Mouse (Mus musculus): ENCODE data around the gene Rwdd2b. TPM values are rescaled to one million over a fixed set of nuclear protein-coding genes. Genes with fewer than 3 reads are reported as not detected.
A peak's percentile ranks its signal among the peaks of the same experiment; 100 is the strongest.

Gene Rwdd2b
- 9.3 and 9.4 TPM in 2 replicates for polyA plus RNA-seq (2014; fragmentation: Nextera tagmentation; extraction: Ambion mirVana)

DNA sequence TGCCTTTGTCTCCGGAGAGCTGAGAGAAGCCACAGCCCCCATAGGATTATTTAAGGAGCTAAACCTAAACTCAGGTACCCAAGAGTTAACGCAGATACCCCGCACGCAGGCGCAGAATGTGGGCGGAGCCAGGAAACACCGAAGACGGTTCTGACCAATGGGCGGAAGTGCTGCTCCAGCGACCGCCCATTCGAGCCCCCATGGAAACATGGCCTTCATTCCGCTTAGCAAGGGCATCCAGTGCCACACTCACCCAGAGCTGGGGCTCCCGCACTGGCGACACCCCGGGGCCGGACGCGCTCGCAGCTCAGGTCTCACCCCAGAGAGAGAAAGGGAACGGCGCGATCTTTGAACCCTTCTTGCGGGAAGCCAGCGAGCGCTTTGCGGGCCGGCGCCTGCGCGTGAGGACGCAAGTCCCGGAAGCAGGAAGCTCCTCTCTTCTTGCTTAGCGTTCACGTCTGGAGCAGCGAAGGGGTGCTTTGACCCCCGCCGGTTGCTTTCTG lies at the start of gene Rwdd2b:
Gene Rwdd2b, minus strand, starts transcription at position 390 of the 503 bp plus-strand sequence.
- Histone ChIP-seq H3K4me1 (ENCODE audit: control insufficient read depth, insufficient read depth, low read length) (no peaks in the 10 kb centered on the region), H3K9me3 (ENCODE audit: control insufficient read depth, low read length) (no peaks in the 10 kb centered on the region), H3K9ac (ENCODE audit: low read length) (peak within 1 kb of the TSS; percentile 76), H3K4me2 (ENCODE audit: low read depth, severe bottlenecking) (peak within 1 kb of the TSS; percentile 72), H3K27me3 (ENCODE audit: control insufficient read depth, insufficient read depth, low read length) (no peaks in the 10 kb centered on the region), H3K27ac (replicated peaks; ENCODE audit: low read depth, low read length) (peak within 1 kb of the TSS; percentile 37; the same call in 1 of the 2 replicates), H3K4me3 (ENCODE audit: low read depth, low read length) (peak within 1 kb of the TSS; percentile 73), H3K36me3 (ENCODE audit: control insufficient read depth, insufficient read depth, low read length) (no peaks in the 10 kb centered on the region; the same call in 1 of the 2 replicates)
- peak; percentile 92 for DNase-seq (ENCODE audit: low spot score)
- ATAC-seq (ENCODE audit: insufficient number of reproducible peaks, low FRiP score, low TSS enrichment, low read depth): peak; percentile 91
- WGBS: under 1% methylated on average over 38 of the region's 38 CpGs

DNA sequence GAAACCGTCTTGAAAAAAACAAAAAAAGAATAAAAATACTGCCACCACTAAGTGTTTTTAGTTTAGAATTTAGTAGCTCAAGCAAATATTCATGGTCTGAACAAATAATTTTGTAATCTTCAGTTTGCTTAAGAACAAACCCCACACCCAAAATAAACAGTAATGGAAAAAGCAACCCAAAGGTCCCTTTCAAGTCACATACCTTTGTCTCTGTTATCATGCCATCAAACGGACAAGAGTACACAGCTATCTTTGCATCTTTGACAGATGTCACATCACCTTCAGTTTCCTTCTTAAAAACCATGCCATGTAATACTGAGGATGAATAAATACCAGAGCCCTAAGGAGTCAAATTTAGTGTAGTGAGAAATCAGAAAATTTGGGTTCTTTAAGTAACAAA lies 48.2 kb upstream of the Rwdd2b start:
- H3K27me3 ChIP-seq (ENCODE audit: control insufficient read depth, insufficient read depth, low read length): no peaks in the 10 kb centered on the region
- no peaks in the 10 kb centered on the region for H3K4me1 ChIP-seq (ENCODE audit: control insufficient read depth, insufficient read depth, low read length)
- ATAC-seq (ENCODE audit: insufficient number of reproducible peaks, low FRiP score, low TSS enrichment, low read depth): no peak
- H3K4me2 ChIP-seq (ENCODE audit: low read depth, severe bottlenecking): no peak overlapping the region
- peaks cover 22% of the 10 kb centered on the region for H3K36me3 ChIP-seq (ENCODE audit: control insufficient read depth, insufficient read depth, low read length)
- no peak for DNase-seq (ENCODE audit: low spot score)
- no peak overlapping the region for H3K9ac ChIP-seq (ENCODE audit: low read length)
- H3K9me3 ChIP-seq (ENCODE audit: control insufficient read depth, low read length): no peaks in the 10 kb centered on the region
- WGBS: 86% methylated on average over 2 of the region's 2 CpGs
- no peak overlapping the region for H3K27ac ChIP-seq (replicated peaks; ENCODE audit: low read depth, low read length)
- H3K4me3 ChIP-seq (ENCODE audit: low read depth, low read length): no peak overlapping the region

DNA sequence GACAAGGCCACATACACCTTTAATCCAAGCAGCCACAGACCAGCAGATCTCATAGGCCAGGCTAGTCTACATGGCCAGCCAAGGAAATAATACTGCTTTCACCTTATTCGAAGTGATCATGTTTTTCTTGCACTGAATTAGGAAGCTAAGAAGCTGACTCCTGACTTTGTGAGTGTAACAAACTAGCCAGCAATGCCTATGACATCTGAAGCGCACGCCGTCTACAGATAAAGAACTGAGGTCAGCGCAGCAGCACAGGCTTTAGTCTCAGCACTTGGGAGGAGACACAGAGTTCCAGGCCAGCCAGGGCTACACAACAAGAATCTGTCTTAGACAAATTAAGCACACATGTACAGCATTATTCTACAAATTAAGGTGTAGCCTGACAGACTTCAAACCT lies 46.4 kb upstream of the Rwdd2b start:
- Histone ChIP-seq H3K36me3 (ENCODE audit: control insufficient read depth, insufficient read depth, low read length) (peaks cover 22% of the 10 kb centered on the region), H3K27me3 (ENCODE audit: control insufficient read depth, insufficient read depth, low read length) (no peaks in the 10 kb centered on the region), H3K4me2 (ENCODE audit: low read depth, severe bottlenecking) (no peak overlapping the region), H3K27ac (replicated peaks; ENCODE audit: low read depth, low read length) (no peak overlapping the region), H3K4me1 (ENCODE audit: control insufficient read depth, insufficient read depth, low read length) (no peaks in the 10 kb centered on the region), H3K9me3 (ENCODE audit: control insufficient read depth, low read length) (no peaks in the 10 kb centered on the region), H3K4me3 (ENCODE audit: low read depth, low read length) (no peak overlapping the region), H3K9ac (ENCODE audit: low read length) (no peak overlapping the region)
- WGBS: 97% methylated on average over 5 of the region's 5 CpGs
- no peak for ATAC-seq (ENCODE audit: insufficient number of reproducible peaks, low FRiP score, low TSS enrichment, low read depth)
- DNase-seq (ENCODE audit: low spot score): no peak

DNA sequence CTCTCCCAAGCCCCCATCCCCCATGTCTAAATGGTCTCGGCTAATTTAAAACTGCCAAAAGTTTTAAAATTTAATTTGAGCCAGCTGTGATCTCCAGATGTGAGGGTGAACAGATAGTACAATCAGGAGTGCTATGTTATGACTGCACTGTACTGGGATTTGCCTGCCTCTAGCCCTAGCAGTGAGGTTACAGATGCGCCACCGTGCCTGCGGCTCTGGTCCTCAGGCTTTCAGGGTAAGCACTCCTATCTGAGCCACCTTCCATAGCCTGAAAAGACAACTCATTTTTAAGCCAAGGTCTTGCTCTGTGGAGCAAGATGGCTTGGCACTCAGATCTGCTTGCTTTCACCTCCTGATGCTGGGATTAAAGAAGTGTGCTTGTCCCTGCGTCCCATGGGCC lies 44.0 kb upstream of the Rwdd2b start:
- H3K9ac ChIP-seq (ENCODE audit: low read length): no peak overlapping the region
- H3K27me3 ChIP-seq (ENCODE audit: control insufficient read depth, insufficient read depth, low read length): no peaks in the 10 kb centered on the region
- H3K36me3 ChIP-seq (ENCODE audit: control insufficient read depth, insufficient read depth, low read length): peaks cover 18% of the 10 kb centered on the region
- H3K4me2 ChIP-seq (ENCODE audit: low read depth, severe bottlenecking): no peak overlapping the region
- no peaks in the 10 kb centered on the region for H3K9me3 ChIP-seq (ENCODE audit: control insufficient read depth, low read length)
- DNase-seq (ENCODE audit: low spot score) (no peak), ATAC-seq (ENCODE audit: insufficient number of reproducible peaks, low FRiP score, low TSS enrichment, low read depth) (no peak)
- H3K27ac ChIP-seq (replicated peaks; ENCODE audit: low read depth, low read length): no peak overlapping the region
- 79% methylated on average over 5 of the region's 5 CpGs for WGBS
- no peaks in the 10 kb centered on the region for H3K4me1 ChIP-seq (ENCODE audit: control insufficient read depth, insufficient read depth, low read length)
- H3K4me3 ChIP-seq (ENCODE audit: low read depth, low read length): no peak overlapping the region

DNA sequence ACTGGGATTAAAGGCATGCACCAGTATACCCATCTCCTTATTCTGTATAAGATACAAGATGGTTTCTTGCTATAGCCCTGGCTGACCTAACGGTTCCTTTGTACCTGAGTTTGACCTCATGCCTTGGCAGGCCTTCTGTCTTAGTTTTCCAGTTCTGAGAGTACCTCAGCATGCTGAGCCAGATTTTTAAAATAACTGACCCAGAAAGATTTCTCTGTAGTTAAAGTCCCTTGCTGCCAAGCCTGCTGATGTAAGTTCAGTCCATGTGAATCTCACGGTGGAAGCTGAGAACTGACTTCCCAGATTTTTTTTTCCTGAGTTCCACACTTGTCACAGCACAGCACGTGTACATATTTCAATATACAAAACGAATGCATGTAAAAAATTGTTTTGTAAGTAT lies 30.2 kb upstream of the Rwdd2b start:
- Histone ChIP-seq H3K9me3 (ENCODE audit: control insufficient read depth, low read length) (no peaks in the 10 kb centered on the region), H3K4me3 (ENCODE audit: low read depth, low read length) (no peak overlapping the region), H3K27ac (replicated peaks; ENCODE audit: low read depth, low read length) (no peak overlapping the region), H3K4me2 (ENCODE audit: low read depth, severe bottlenecking) (no peak overlapping the region), H3K36me3 (ENCODE audit: control insufficient read depth, insufficient read depth, low read length) (peaks cover 19% of the 10 kb centered on the region; the same call in 1 of the 2 replicates), H3K4me1 (ENCODE audit: control insufficient read depth, insufficient read depth, low read length) (no peaks in the 10 kb centered on the region), H3K9ac (ENCODE audit: low read length) (no peak overlapping the region), H3K27me3 (ENCODE audit: control insufficient read depth, insufficient read depth, low read length) (no peaks in the 10 kb centered on the region)
- DNase-seq (ENCODE audit: low spot score) (no peak), ATAC-seq (ENCODE audit: insufficient number of reproducible peaks, low FRiP score, low TSS enrichment, low read depth) (no peak)
- WGBS: 94% methylated on average over 4 of the region's 4 CpGs

DNA sequence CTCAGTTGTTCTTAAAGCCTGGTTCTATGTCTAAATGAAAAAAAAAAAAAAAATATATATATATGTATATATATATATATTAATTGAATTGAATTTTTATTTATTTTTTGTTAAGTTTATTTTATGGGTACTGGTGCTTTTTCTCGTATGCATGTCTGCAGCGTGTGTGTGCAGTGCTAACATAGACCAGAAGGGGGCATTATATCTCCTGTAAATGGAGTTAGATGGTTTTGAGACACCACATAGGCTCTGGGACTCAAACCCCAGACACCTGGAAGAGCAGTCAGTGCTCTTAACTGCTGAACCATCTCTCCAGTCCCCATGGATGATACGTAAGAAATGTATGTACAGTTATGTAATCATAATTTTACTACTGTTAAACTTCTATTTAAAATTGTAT lies 18.4 kb upstream of the Rwdd2b start:
- Histone ChIP-seq H3K27me3 (ENCODE audit: control insufficient read depth, insufficient read depth, low read length) (no peaks in the 10 kb centered on the region), H3K4me2 (ENCODE audit: low read depth, severe bottlenecking) (no peak overlapping the region), H3K9me3 (ENCODE audit: control insufficient read depth, low read length) (no peaks in the 10 kb centered on the region), H3K36me3 (ENCODE audit: control insufficient read depth, insufficient read depth, low read length) (peaks cover 11% of the 10 kb centered on the region), H3K27ac (replicated peaks; ENCODE audit: low read depth, low read length) (no peak overlapping the region), H3K4me3 (ENCODE audit: low read depth, low read length) (no peak overlapping the region), H3K4me1 (ENCODE audit: control insufficient read depth, insufficient read depth, low read length) (0 out of 2 replicates have a peak, but pooled peaks cover 2% of the 10 kb centered on the region), H3K9ac (ENCODE audit: low read length) (no peak overlapping the region)
- DNase-seq (ENCODE audit: low spot score): no peak
- 91% methylated on average over 3 of the region's 3 CpGs for WGBS
- ATAC-seq (ENCODE audit: insufficient number of reproducible peaks, low FRiP score, low TSS enrichment, low read depth): no peak

DNA sequence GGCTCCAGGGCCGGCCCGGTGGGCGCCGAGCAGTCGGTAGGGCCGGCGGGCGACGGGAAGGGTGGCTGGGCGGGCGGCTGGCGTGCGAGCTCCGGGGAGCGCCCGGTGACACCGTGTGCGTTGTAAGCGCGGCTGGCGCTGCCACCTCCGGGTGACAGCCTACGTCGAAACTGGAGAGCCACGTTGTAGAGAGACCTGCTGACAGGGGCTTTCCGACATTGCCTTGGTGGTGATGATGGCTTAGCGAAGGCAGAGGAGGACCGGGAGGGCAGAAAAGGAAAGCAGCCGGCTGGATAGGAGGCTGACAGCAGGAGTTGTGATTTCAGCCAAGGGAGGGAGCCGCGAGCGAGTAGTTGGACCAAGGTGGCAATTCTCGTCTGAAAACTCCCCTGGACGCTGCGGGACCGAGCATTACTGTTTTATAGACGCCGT lies 14.8 kb upstream of the Rwdd2b start:
- Histone ChIP-seq H3K4me2 (ENCODE audit: low read depth, severe bottlenecking) (peak overlapping the region; percentile 63), H3K27me3 (ENCODE audit: control insufficient read depth, insufficient read depth, low read length) (no peaks in the 10 kb centered on the region), H3K9ac (ENCODE audit: low read length) (peak overlapping the region; percentile 83), H3K4me3 (ENCODE audit: low read depth, low read length) (peak overlapping the region; percentile 97), H3K27ac (replicated peaks; ENCODE audit: low read depth, low read length) (peak overlapping the region; percentile 36; the same call in 1 of the 2 replicates), H3K4me1 (ENCODE audit: control insufficient read depth, insufficient read depth, low read length) (0 out of 2 replicates have a peak, but pooled peaks cover 2% of the 10 kb centered on the region), H3K36me3 (ENCODE audit: control insufficient read depth, insufficient read depth, low read length) (peaks cover 4% of the 10 kb centered on the region; the same call in 1 of the 2 replicates), H3K9me3 (ENCODE audit: control insufficient read depth, low read length) (no peaks in the 10 kb centered on the region)
- peak; percentile 49 for DNase-seq (ENCODE audit: low spot score)
- under 1% methylated on average over 38 of the region's 38 CpGs for WGBS
- ATAC-seq (ENCODE audit: insufficient number of reproducible peaks, low FRiP score, low TSS enrichment, low read depth): no peak

DNA sequence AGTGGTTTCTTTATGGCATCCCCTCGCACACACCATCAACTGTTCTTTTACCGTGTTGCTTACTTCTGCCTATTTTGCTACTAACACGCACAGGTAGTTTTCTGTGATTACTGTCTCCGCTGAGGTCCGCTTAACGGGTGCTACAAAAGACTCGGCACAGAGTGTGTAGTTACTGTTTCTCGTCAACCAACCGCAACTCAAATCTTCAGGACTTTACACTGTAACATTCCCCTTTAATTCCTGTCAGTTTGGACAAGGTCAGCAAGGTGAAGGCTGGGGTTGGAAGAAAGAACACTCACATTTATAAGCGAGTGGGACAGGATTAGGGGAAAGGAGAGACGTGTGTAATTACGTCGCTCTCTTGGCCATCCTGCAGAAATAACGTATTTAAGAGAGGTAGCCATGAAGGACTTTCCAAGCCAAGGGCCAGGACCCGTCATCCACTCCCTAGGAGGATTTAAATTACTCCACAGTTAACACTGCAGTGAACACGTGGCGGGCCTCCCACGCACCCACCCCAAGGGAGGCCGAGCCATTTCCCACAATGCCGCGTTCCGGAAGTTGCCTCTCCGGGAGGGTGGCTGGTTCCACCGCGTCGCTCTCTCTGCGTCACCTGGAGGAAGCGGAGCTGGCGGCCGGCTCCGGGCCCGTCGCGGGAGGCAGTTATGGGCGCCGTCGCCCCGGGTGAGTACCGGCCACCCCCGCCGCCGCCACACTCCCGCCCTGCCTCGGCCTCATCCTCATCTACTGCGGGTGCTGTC lies 14.2 kb upstream of the Rwdd2b start, which contains the start of gene Usp16:
Gene Usp16, plus strand, starts transcription at position 285 of the 761 bp plus-strand sequence.
- 8% methylated on average over 45 of the region's 45 CpGs for WGBS
- Histone ChIP-seq H3K27me3 (ENCODE audit: control insufficient read depth, insufficient read depth, low read length) (no peaks in the 10 kb centered on the region), H3K27ac (replicated peaks; ENCODE audit: low read depth, low read length) (peak within 1 kb of the TSS; percentile 36; the same call in 1 of the 2 replicates), H3K9me3 (ENCODE audit: control insufficient read depth, low read length) (no peaks in the 10 kb centered on the region), H3K36me3 (ENCODE audit: control insufficient read depth, insufficient read depth, low read length) (peaks cover 2% of the 10 kb centered on the region; the same call in 1 of the 2 replicates), H3K4me1 (ENCODE audit: control insufficient read depth, insufficient read depth, low read length) (0 out of 2 replicates have a peak, but pooled peaks cover 2% of the 10 kb centered on the region), H3K9ac (ENCODE audit: low read length) (peak within 1 kb of the TSS; percentile 83), H3K4me2 (ENCODE audit: low read depth, severe bottlenecking) (peak within 1 kb of the TSS; percentile 63), H3K4me3 (ENCODE audit: low read depth, low read length) (peak within 1 kb of the TSS; percentile 97)
- peak; percentile 91 for ATAC-seq (ENCODE audit: insufficient number of reproducible peaks, low FRiP score, low TSS enrichment, low read depth)
- peak; percentile 94 for DNase-seq (ENCODE audit: low spot score)

Measured in limb, embryonic 11.5 days (tissue).